Mouse (Mus musculus): Measurements from ENCODE around the gene Tspan4. TPM values are rescaled to one million over a fixed set of nuclear protein-coding genes. Genes with fewer than 3 reads are reported as not detected.
A peak's percentile ranks its signal among the peaks of the same experiment; 100 is the strongest.
"Not testable (repeated sequence)": the region's sequence is repeated elsewhere in the genome, so short reads cannot be mapped to it uniquely, and the experiment has no call there.

Tspan4 gene
- polyA plus RNA-seq, 1 experiment = 95.5 TPM

DNA sequence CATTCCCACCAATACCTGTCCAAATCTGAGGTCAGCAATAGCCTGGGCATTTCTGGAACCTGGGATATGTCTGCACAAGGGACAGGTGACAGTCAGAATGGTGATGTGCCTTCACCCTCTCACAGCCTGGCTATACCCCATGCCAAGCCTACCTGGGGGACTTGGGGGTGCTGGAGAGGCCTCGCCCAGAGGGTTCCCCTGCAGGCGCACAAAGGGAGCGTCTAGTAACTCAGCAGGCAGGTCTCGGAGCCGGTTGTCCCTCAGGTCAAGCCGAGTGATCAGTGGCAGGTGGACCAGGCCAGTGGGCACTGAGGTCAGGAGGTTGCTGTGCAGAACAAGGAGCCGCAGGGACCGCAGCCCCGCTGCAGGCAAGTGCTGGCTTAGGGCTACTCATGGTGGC, 33.6 kb upstream of the Tspan4 start:
- Histone ChIP-seq H3K4me3 (peak overlapping the region; percentile 38), H3K79me2 (ENCODE audit: control insufficient read depth, insufficient read depth) (peaks cover 6% of the 10 kb centered on the region), H3K4me2 (ENCODE audit: low read depth) (no peak overlapping the region), H3K27me3 (ENCODE audit: control insufficient read depth, insufficient read depth, insufficient read length) (no peaks in the 10 kb centered on the region), H3ac (ENCODE audit: control insufficient read depth, insufficient read length) (no peak overlapping the region), H3K36me3 (ENCODE audit: control insufficient read depth, insufficient read depth) (no peaks in the 10 kb centered on the region)
- TF ChIP-seq CEBPB (IDR thresholded peaks at IDR 0.05; ENCODE audit: insufficient read depth, poor library complexity, severe bottlenecking) = no peak
- no peak for TF ChIP-seq TCF12 (IDR thresholded peaks at IDR 0.05; ENCODE audit: insufficient read depth, poor library complexity, severe bottlenecking)
- no peak for TF ChIP-seq MYOD1 (IDR thresholded peaks at IDR 0.05; ENCODE audit: control insufficient read depth in 1 of 3, insufficient read length in 2 of 3, low read depth in 2 of 3)
- TF ChIP-seq E2F4 (IDR thresholded peaks at IDR 0.05; ENCODE audit: insufficient read depth) = no peak
- TF ChIP-seq POLR2A (IDR thresholded peaks at IDR 0.05; ENCODE audit: insufficient read length, low read depth) = no peak
- TF ChIP-seq MAX (IDR thresholded peaks at IDR 0.05; ENCODE audit: low read depth) = no peak
- TF ChIP-seq USF1 (IDR thresholded peaks at IDR 0.05; ENCODE audit: low read depth) = no peak
- TF ChIP-seq TCF3 (IDR thresholded peaks at IDR 0.05; ENCODE audit: insufficient read length, low read depth) = no peak
- no peak for TF ChIP-seq POLR2AphosphoS2 (IDR thresholded peaks at IDR 0.05; ENCODE audit: insufficient read length, low read depth)
- TF ChIP-seq MYOG (IDR thresholded peaks at IDR 0.05; ENCODE audit: control insufficient read depth in 1 of 3, insufficient read depth in 1 of 3, insufficient read length in 2 of 3, low read depth in 2 of 3) = no peak
- no peak for TF ChIP-seq REST (IDR thresholded peaks at IDR 0.05; ENCODE audit: insufficient read depth, insufficient read length)
- TF ChIP-seq SRF (IDR thresholded peaks at IDR 0.05; ENCODE audit: control insufficient read depth, insufficient read length, low read depth) = no peak

DNA sequence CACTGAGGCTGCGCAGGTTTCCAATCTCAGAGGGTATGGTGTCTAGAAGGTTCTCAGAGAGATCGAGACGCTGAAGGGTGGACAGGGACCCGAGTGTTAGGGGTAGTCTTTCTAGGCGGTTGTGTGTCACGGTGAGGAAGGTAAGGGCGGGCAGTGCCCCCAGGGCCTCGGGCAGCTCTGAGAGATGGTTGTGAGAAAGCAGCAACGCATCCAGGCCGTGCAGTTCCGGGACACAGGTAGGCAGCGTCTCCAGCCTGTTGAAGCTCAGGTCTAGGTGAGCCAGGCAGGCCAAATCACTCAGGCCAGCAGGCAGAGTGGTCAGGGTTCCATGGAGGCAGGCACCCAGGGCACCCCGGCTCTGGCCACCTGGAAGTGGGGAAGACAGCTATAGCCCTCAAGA, 32.8 kb upstream of the Tspan4 start:
- H3K27me3 ChIP-seq (ENCODE audit: control insufficient read depth, insufficient read depth, insufficient read length) = no peaks in the 10 kb centered on the region
- H3K79me2 ChIP-seq (ENCODE audit: control insufficient read depth, insufficient read depth) = no peaks in the 10 kb centered on the region
- no peaks in the 10 kb centered on the region for H3K36me3 ChIP-seq (ENCODE audit: control insufficient read depth, insufficient read depth)
- H3ac ChIP-seq (ENCODE audit: control insufficient read depth, insufficient read length) = no peak overlapping the region
- peak overlapping the region; percentile 99 for H3K4me2 ChIP-seq (ENCODE audit: low read depth)
- no peak for TF ChIP-seq TCF3 (IDR thresholded peaks at IDR 0.05; ENCODE audit: insufficient read length, low read depth)
- no peak for TF ChIP-seq MYOD1 (IDR thresholded peaks at IDR 0.05; ENCODE audit: control insufficient read depth in 1 of 3, insufficient read length in 2 of 3, low read depth in 2 of 3)
- TF ChIP-seq E2F4 (IDR thresholded peaks at IDR 0.05; ENCODE audit: insufficient read depth) = no peak
- TF ChIP-seq SRF (IDR thresholded peaks at IDR 0.05; ENCODE audit: control insufficient read depth, insufficient read length, low read depth) = no peak
- no peak for TF ChIP-seq USF1 (IDR thresholded peaks at IDR 0.05; ENCODE audit: low read depth)
- TF ChIP-seq MAX (IDR thresholded peaks at IDR 0.05; ENCODE audit: low read depth) = no peak
- no peak for TF ChIP-seq TCF12 (IDR thresholded peaks at IDR 0.05; ENCODE audit: insufficient read depth, poor library complexity, severe bottlenecking)
- H3K4me3 ChIP-seq = peak overlapping the region; percentile 38

DNA sequence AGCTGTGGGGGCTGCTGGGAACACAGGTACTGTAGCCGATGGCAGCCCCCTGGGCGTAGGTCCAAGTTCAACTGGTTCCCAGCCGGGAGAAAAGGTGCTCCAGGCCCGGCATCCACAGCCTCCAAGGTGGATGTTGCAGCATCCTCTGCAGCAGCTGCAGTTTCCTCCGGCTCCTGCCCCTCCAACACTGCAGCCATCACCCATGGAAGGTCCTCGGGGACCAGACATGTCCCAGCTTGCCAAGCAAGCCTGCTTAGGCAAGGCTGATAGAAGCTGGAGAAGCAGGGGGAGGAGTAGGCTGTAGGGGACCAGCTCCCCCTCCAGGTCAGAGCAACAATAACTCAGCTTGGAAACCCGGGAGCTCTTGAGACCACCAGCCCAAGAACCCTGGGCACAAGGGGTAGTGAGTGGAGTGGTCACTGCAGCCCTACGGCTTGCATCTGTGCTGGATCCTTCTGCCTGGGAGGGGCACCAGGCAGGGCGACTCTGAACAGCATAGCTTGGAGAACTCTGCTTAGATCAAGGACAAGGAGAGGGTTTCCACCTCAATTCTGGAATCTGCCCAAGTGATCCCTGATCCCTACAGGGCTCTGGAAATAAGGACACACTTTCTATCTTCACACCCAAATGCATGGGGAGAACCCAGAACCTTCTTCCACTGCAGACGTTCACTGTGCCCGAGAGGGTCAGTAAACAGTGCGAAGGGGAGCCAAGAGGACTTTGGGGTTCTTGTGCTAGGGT, 31.8 kb upstream of the Tspan4 start:
- H3K27me3 ChIP-seq (ENCODE audit: control insufficient read depth, insufficient read depth, insufficient read length) = no peaks in the 10 kb centered on the region
- peaks cover 8% of the 10 kb centered on the region for H3K79me2 ChIP-seq (ENCODE audit: control insufficient read depth, insufficient read depth)
- TF ChIP-seq POLR2AphosphoS2 (IDR thresholded peaks at IDR 0.05; ENCODE audit: insufficient read length, low read depth) (no peak), MYOG (IDR thresholded peaks at IDR 0.05; ENCODE audit: control insufficient read depth in 1 of 3, insufficient read depth in 1 of 3, insufficient read length in 2 of 3, low read depth in 2 of 3) (no peak), REST (IDR thresholded peaks at IDR 0.05; ENCODE audit: insufficient read depth, insufficient read length) (no peak), POLR2A (IDR thresholded peaks at IDR 0.05; ENCODE audit: insufficient read length, low read depth) (no peak), E2F4 (IDR thresholded peaks at IDR 0.05; ENCODE audit: insufficient read depth) (no peak)
- H3K4me3 ChIP-seq = peak overlapping the region; percentile 38
- peak overlapping the region; percentile 99 for H3K4me2 ChIP-seq (ENCODE audit: low read depth)
- H3ac ChIP-seq (ENCODE audit: control insufficient read depth, insufficient read length) = no peak overlapping the region
- no peaks in the 10 kb centered on the region for H3K36me3 ChIP-seq (ENCODE audit: control insufficient read depth, insufficient read depth)

DNA sequence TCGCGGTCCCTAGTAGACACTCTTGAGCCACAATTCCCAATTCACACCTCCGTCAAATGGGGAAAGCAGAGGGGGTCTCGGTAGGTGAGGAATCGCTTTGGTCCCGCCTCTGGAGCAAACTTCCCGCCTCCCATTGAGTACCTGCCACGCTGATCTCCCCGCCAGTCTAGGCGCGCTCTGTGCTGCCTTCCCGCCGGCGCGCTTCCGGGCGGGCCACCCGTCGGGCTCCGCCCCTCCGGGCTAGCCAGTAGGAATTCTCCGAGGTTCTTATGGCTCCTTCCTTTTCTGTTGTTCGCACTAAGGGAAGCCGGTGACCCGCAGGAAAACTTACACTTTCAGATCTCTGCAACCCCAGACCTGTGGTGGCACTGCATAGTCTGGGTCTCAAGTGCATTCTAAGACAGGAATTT, 31.2 kb upstream of the Tspan4 start, which contains the start of gene Pidd1:
Pidd1 (minus strand) TSS at position 198 of the 410 bp plus-strand sequence.
- Histone ChIP-seq H3K27me3 (ENCODE audit: control insufficient read depth, insufficient read depth, insufficient read length) (no peaks in the 10 kb centered on the region), H3K79me2 (ENCODE audit: control insufficient read depth, insufficient read depth) (peaks cover 14% of the 10 kb centered on the region), H3K36me3 (ENCODE audit: control insufficient read depth, insufficient read depth) (peaks cover 5% of the 10 kb centered on the region), H3K4me2 (ENCODE audit: low read depth) (peak within 1 kb of the TSS; percentile 99), H3K4me3 (peak within 1 kb of the TSS; percentile 38), H3ac (ENCODE audit: control insufficient read depth, insufficient read length) (no peak within 1 kb of the TSS)
- peak; percentile 54 for TF ChIP-seq POLR2A (IDR thresholded peaks at IDR 0.05; ENCODE audit: insufficient read length, low read depth)
- TF ChIP-seq USF1 (IDR thresholded peaks at IDR 0.05; ENCODE audit: low read depth) = no peak
- TF ChIP-seq SRF (IDR thresholded peaks at IDR 0.05; ENCODE audit: control insufficient read depth, insufficient read length, low read depth) = no peak
- no peak for TF ChIP-seq MYOG (IDR thresholded peaks at IDR 0.05; ENCODE audit: control insufficient read depth in 1 of 3, insufficient read depth in 1 of 3, insufficient read length in 2 of 3, low read depth in 2 of 3)
- TF ChIP-seq POLR2AphosphoS2 (IDR thresholded peaks at IDR 0.05; ENCODE audit: insufficient read length, low read depth) = peak; percentile 63
- no peak for TF ChIP-seq TCF12 (IDR thresholded peaks at IDR 0.05; ENCODE audit: insufficient read depth, poor library complexity, severe bottlenecking)
- no peak for TF ChIP-seq MYOD1 (IDR thresholded peaks at IDR 0.05; ENCODE audit: control insufficient read depth in 1 of 3, insufficient read length in 2 of 3, low read depth in 2 of 3)
- no peak for TF ChIP-seq CEBPB (IDR thresholded peaks at IDR 0.05; ENCODE audit: insufficient read depth, poor library complexity, severe bottlenecking)
- no peak for TF ChIP-seq REST (IDR thresholded peaks at IDR 0.05; ENCODE audit: insufficient read depth, insufficient read length)
- peak; percentile 79 for TF ChIP-seq E2F4 (IDR thresholded peaks at IDR 0.05; ENCODE audit: insufficient read depth)
- no peak for TF ChIP-seq TCF3 (IDR thresholded peaks at IDR 0.05; ENCODE audit: insufficient read length, low read depth)
- no peak for TF ChIP-seq MAX (IDR thresholded peaks at IDR 0.05; ENCODE audit: low read depth)

DNA sequence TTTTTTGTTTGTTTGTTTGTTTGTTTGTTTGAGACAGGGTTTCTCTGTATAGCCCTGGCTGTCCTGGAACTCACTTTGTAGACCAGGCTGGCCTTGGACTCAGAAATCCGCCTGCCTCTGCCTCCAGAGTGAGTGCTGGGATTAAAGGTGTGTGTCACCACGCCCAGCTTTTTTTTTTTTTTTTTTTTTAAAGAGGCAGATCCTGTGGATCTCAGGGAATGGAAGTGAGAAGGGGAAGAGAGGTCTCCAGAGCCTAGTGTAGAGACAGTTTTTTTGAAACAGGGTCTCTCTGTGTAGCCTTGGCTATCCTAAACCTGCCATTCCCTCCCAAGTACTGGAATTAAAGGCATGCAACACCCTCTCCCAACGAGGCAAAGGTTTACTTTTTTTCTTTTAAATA, 28.7 kb upstream of the Tspan4 start:
- not testable (repeated sequence) for H3K27me3 ChIP-seq (ENCODE audit: control insufficient read depth, insufficient read depth, insufficient read length); H3ac ChIP-seq (ENCODE audit: control insufficient read depth, insufficient read length)
- Histone ChIP-seq H3K4me3 (peak overlapping the region; percentile 95), H3K79me2 (ENCODE audit: control insufficient read depth, insufficient read depth) (peaks cover 19% of the 10 kb centered on the region), H3K36me3 (ENCODE audit: control insufficient read depth, insufficient read depth) (peaks cover 14% of the 10 kb centered on the region), H3K4me2 (ENCODE audit: low read depth) (peak overlapping the region; percentile 69)

Measured in myocyte (in vitro differentiated cells).